Mouse (Mus musculus): ENCODE data around the gene Lyz1.

- no peak for TF ChIP-seq ZNF384 (IDR thresholded peaks at IDR 0.05; ENCODE audit: low read depth, low read length)
- no peak for TF ChIP-seq ZC3H11A (IDR thresholded peaks at IDR 0.05; ENCODE audit: borderline replicate concordance, low read depth, low read length)
- no peak for TF ChIP-seq CHD2 (IDR thresholded peaks at IDR 0.05; ENCODE audit: low read depth, low read length)
- no peak for TF ChIP-seq MAFK (IDR thresholded peaks at IDR 0.05; ENCODE audit: insufficient read depth, low read depth, low read length)
Measured at GRCm38 (mm10) chr10:117288197-117289033, 4.3 kb downstream of the Lyz1 start.
